Mouse (Mus musculus) CH12.LX (cell line): Measurements from ENCODE around the gene Clk4. TPM values are rescaled to one million over a fixed set of nuclear protein-coding genes. Genes with fewer than 3 reads are reported as not detected.
A peak's percentile ranks its signal among the peaks of the same experiment; 100 is the strongest.

Source experiments
- DNase-seq: peaks from one replicate; pipeline ENCODE4 v3.0.0-alpha.2; 2013; ENCODE audit errors: extremely low read depth
- H3K27ac ChIP-seq: 2 replicates; pipeline ENCODE4 v1.5.1; 2012; ENCODE audit warnings: low read depth, mild to moderate bottlenecking, control low read depth, moderate library complexity; ENCODE audit not compliant: insufficient read depth
- H3K27me3 ChIP-seq: replicated peaks from 2 replicates; pipeline ENCODE3; 2012; ENCODE audit warnings: inconsistent platforms
- H3K36me3 ChIP-seq, 2 experiments: replicated peaks in 1 of 2; 2 replicates each; pipeline versions ENCODE3 to v1.6.1; 2012; ENCODE audit warnings: inconsistent platforms in 1 of 2, low read length in 1 of 2, mild to moderate bottlenecking in 1 of 2, mixed read lengths in 1 of 2, moderate library complexity in 1 of 2; ENCODE audit not compliant: control insufficient read depth in 1 of 2, insufficient read depth in 1 of 2
- H3K4me1 ChIP-seq, 2 experiments: 2 replicates each; pipeline ENCODE4 v1.6.1; 2012; ENCODE audit warnings: inconsistent platforms in 1 of 2, moderate library complexity in 1 of 2; ENCODE audit not compliant: insufficient read depth in 2 of 2, control insufficient read depth in 1 of 2
- H3K4me2 ChIP-seq: 2 replicates; pipeline ENCODE4 v1.6.1; 2012; ENCODE audit warnings: low read depth, mild to moderate bottlenecking, control low read depth; ENCODE audit not compliant: poor library complexity, insufficient read depth, severe bottlenecking
- H3K4me3 ChIP-seq, 3 experiments: fragments of 150-350 bp in 1 of 3; sonication (generic) in 1 of 3; replicated peaks in 1 of 3; 2 replicates each; pipeline versions ENCODE3 to v1.5.1; 2011 to 2012; ENCODE audit warnings: low read depth in 2 of 3, low read length in 2 of 3, mild to moderate bottlenecking in 2 of 3, moderate library complexity in 2 of 3, control low read depth in 1 of 3, improper control_type of control experiment in 1 of 3, inconsistent platforms in 1 of 3, mixed read lengths in 1 of 3; ENCODE audit not compliant: poor library complexity in 1 of 3
- H3K79me2 ChIP-seq: replicated peaks from 2 replicates; pipeline ENCODE4 v1.6.1; 2012; ENCODE audit warnings: mild to moderate bottlenecking, moderate library complexity; ENCODE audit not compliant: control insufficient read depth, poor library complexity, insufficient read depth, severe bottlenecking; ENCODE audit errors: extremely low read depth
- H3K9ac ChIP-seq: 2 replicates; pipeline ENCODE4 v1.6.1; 2012; ENCODE audit warnings: low read depth, mild to moderate bottlenecking, control low read depth, moderate library complexity; ENCODE audit not compliant: insufficient read depth
- H3K9me3 ChIP-seq: replicated peaks from 2 replicates; pipeline ENCODE3; 2012; ENCODE audit warnings: low read length, inconsistent platforms, mixed read lengths
- BHLHE40 ChIP-seq: IDR thresholded peaks from 2 replicates; pipeline ENCODE4 v1.6.1; 2011; ENCODE audit warnings: mild to moderate bottlenecking, low read depth, low read length, improper control_type of control experiment
- CTCF ChIP-seq, 2 experiments: IDR thresholded peaks in 1 of 2; conservative IDR thresholded peaks in 1 of 2; 2 replicates each; pipeline ENCODE4 v1.5.1; 2011 to 2012; ENCODE audit warnings: low read depth in 2 of 2, low read length in 2 of 2, improper control_type of control experiment in 1 of 2, inconsistent platforms in 1 of 2, mild to moderate bottlenecking in 1 of 2, moderate library complexity in 1 of 2
- E2F4 ChIP-seq: IDR thresholded peaks from 2 replicates; pipeline ENCODE4 v1.6.1; 2011; ENCODE audit warnings: low read depth, low read length, improper control_type of control experiment; ENCODE audit not compliant: insufficient replicate concordance
- ETS1 ChIP-seq: conservative IDR thresholded peaks from 2 replicates; pipeline ENCODE4 v1.6.1; 2012; ENCODE audit warnings: low read depth, mild to moderate bottlenecking, inconsistent platforms, low read length, improper control_type of control experiment, moderate library complexity
- GABPA ChIP-seq: IDR thresholded peaks from 2 replicates; pipeline ENCODE4 v1.6.1; 2012; ENCODE audit warnings: low read depth, low read length, improper control_type of control experiment, inconsistent platforms; ENCODE audit not compliant: insufficient replicate concordance
- HCFC1 ChIP-seq: IDR thresholded peaks from 2 replicates; pipeline ENCODE4 v1.6.1; 2012; ENCODE audit warnings: low read depth, mild to moderate bottlenecking, inconsistent platforms, low read length, improper control_type of control experiment
- IRF4 ChIP-seq: IDR thresholded peaks from 2 replicates; pipeline ENCODE4 v1.6.1; 2014; ENCODE audit warnings: low read depth, mild to moderate bottlenecking, inconsistent platforms, low read length, improper control_type of control experiment
- JUN ChIP-seq: IDR thresholded peaks from 2 replicates; pipeline ENCODE4 v1.6.1; 2011; ENCODE audit warnings: low read depth, mild to moderate bottlenecking, low read length, improper control_type of control experiment, moderate library complexity; ENCODE audit not compliant: insufficient read depth
- JUND ChIP-seq: conservative IDR thresholded peaks from 2 replicates; pipeline ENCODE4 v1.6.1; 2011; ENCODE audit warnings: low read depth, low read length, improper control_type of control experiment
- KAT2A ChIP-seq: IDR thresholded peaks from 2 replicates; pipeline ENCODE4 v1.6.1; 2012; ENCODE audit warnings: low read length, improper control_type of control experiment, inconsistent platforms; ENCODE audit not compliant: insufficient replicate concordance
- MAFK ChIP-seq: IDR thresholded peaks from 2 replicates; pipeline ENCODE4 v1.6.1; 2011; ENCODE audit warnings: low read length, improper control_type of control experiment; ENCODE audit not compliant: insufficient replicate concordance
- MAX ChIP-seq: IDR thresholded peaks from 2 replicates; pipeline ENCODE4 v1.6.1; 2011; ENCODE audit warnings: low read length, improper control_type of control experiment
- MAZ ChIP-seq: IDR thresholded peaks from 2 replicates; pipeline ENCODE4 v1.6.1; 2012; ENCODE audit warnings: low read depth, mild to moderate bottlenecking, inconsistent platforms, low read length, improper control_type of control experiment, moderate library complexity
- MEF2A ChIP-seq: IDR thresholded peaks from 2 replicates; pipeline ENCODE4 v1.6.1; 2014; ENCODE audit warnings: low read depth, mild to moderate bottlenecking, inconsistent platforms, low read length, improper control_type of control experiment, borderline replicate concordance
- MYC ChIP-seq: IDR thresholded peaks from 2 replicates; pipeline ENCODE4 v1.6.1; 2011; ENCODE audit warnings: low read depth, mild to moderate bottlenecking, improper control_type of control experiment, low read length
- NRF1 ChIP-seq: IDR thresholded peaks from 2 replicates; pipeline ENCODE4 v1.6.1; 2014; ENCODE audit warnings: low read depth, mild to moderate bottlenecking, inconsistent platforms, low read length, improper control_type of control experiment, moderate library complexity
- PAX5 ChIP-seq: IDR thresholded peaks from 2 replicates; pipeline ENCODE4 v1.6.1; 2012; ENCODE audit warnings: low read length, inconsistent platforms, mixed read lengths
- POLR2A ChIP-seq: IDR thresholded peaks from 2 replicates; pipeline ENCODE4 v1.6.1; 2011; ENCODE audit warnings: low read depth, mild to moderate bottlenecking, improper control_type of control experiment, low read length
- POLR2AphosphoS2 ChIP-seq: IDR thresholded peaks from 2 replicates; pipeline ENCODE4 v1.6.1; 2011; ENCODE audit warnings: low read depth, low read length, improper control_type of control experiment
- RCOR1 ChIP-seq: conservative IDR thresholded peaks from 2 replicates; pipeline ENCODE4 v1.6.1; 2012; ENCODE audit warnings: low read depth, mild to moderate bottlenecking, inconsistent platforms, low read length, improper control_type of control experiment
- SIN3A ChIP-seq: IDR thresholded peaks from 2 replicates; pipeline ENCODE4 v1.6.1; 2012; ENCODE audit warnings: low read length, improper control_type of control experiment, inconsistent platforms
- TBP ChIP-seq: conservative IDR thresholded peaks from 2 replicates; pipeline ENCODE4 v1.6.1; 2011; ENCODE audit warnings: low read depth, low read length, improper control_type of control experiment
- TCF12 ChIP-seq: IDR thresholded peaks from 2 replicates; pipeline ENCODE4 v1.6.1; 2014; ENCODE audit warnings: low read depth, mild to moderate bottlenecking, inconsistent platforms, low read length, improper control_type of control experiment
- UBTF ChIP-seq: IDR thresholded peaks from 2 replicates; pipeline ENCODE4 v1.6.1; 2012; ENCODE audit warnings: low read depth, mild to moderate bottlenecking, inconsistent platforms, low read length, improper control_type of control experiment, moderate library complexity
- ZC3H11A ChIP-seq: IDR thresholded peaks from 2 replicates; pipeline ENCODE4 v1.6.1; 2012; ENCODE audit warnings: low read depth, mild to moderate bottlenecking, inconsistent platforms, low read length, improper control_type of control experiment
- ZKSCAN1 ChIP-seq: IDR thresholded peaks from 2 replicates; pipeline ENCODE4 v1.6.1; 2012; ENCODE audit warnings: low read depth, inconsistent platforms, low read length, improper control_type of control experiment, borderline replicate concordance
- ZMIZ1 ChIP-seq: IDR thresholded peaks from 2 replicates; pipeline ENCODE4 v1.6.1; 2012; ENCODE audit warnings: low read depth, mild to moderate bottlenecking, inconsistent platforms, low read length, improper control_type of control experiment
- ZNF384 ChIP-seq: IDR thresholded peaks from 2 replicates; pipeline ENCODE4 v1.6.1; 2012; ENCODE audit warnings: low read depth, low read length, improper control_type of control experiment, inconsistent platforms
- dilution Hi-C: fragments of 300-500 bp; cut with MboI; formaldehyde crosslinking; loops from 2 replicates; pipeline ENCODE4 v1.14.3; 2020; ENCODE audit warnings: low sequenced_read_pairs; ENCODE audit not compliant: extremely low pct_unique_long_range_greater_than_20kb, extremely low pct_ligation_motif_present
- in situ Hi-C: fragments of 300-500 bp; cut with MboI; formaldehyde crosslinking; loops from 3 replicates; pipeline ENCODE4 v1.14.3; 2019; ENCODE audit warnings: low sequenced_read_pairs, low pct_ligation_motif_present, low pct_unique_long_range_greater_than_20kb, mixed read lengths
- polyA plus RNA-seq: library from polyadenylated mRNA; unstranded; fragments of >175 nt; gene quantifications from 2 replicates; pipeline ENCODE4 v1.2.1, GENCODE M21; 2012; ENCODE audit warnings: low read depth; ENCODE audit not compliant: insufficient read length
- total RNA-seq, 2 experiments: library from RNA; depleted of rRNA; stranded (reverse); fragments of 300-350 nt in 1 of 2; fragments of >200 nt in 1 of 2; gene quantifications; 2 replicates each; pipeline ENCODE4 v1.2.3; 2012 to 2014

The Clk4 gene
- total and polyA plus RNA-seq, 3 experiments: 70.8 to 93.4 (median 72.2) TPM

DNA sequence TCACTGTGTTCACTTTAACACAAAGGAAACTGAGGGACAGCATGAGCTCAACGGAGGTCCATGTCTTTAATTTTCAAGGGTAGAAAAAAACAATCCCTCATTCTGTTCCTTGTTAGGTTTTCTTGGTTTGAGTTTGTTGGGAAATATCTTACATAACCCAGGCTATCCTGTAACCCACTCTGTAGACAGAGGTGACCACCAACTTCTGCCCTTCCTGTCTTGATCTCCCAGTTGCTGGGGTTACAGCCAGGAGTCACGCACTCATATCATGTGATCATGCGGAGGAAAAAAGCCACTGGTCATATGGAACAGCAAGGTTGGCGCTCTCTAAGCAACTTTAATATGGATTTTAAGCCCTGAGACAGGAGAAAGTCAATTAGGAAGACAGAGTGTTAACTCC, 4.5 kb upstream of the Clk4 start:
- H3K27ac ChIP-seq: no peak overlapping the region
- H3K4me3 ChIP-seq: no peak overlapping the region
- no peaks in the 10 kb centered on the region for H3K36me3 ChIP-seq
- DNase-seq: no peak
- H3K4me2 ChIP-seq: no peak overlapping the region
- TF ChIP-seq CTCF (conservative IDR thresholded peaks at IDR 0.05 in 1 of 2, IDR thresholded peaks at IDR 0.05 in 1 of 2; ENCODE audit: low read depth in 2 of 2, low read length in 2 of 2): no peak
- no peak for TF ChIP-seq TCF12
- no peak for TF ChIP-seq MAX
- no peak for TF ChIP-seq BHLHE40
- no peak for TF ChIP-seq MAZ
- no peak for TF ChIP-seq NRF1
- TF ChIP-seq TBP: no peak
- TF ChIP-seq ZMIZ1: no peak
- TF ChIP-seq GABPA: no peak
- TF ChIP-seq SIN3A: no peak
- TF ChIP-seq, all 38 proteins: peak for 0
- H3K79me2 ChIP-seq: no peaks in the 10 kb centered on the region
- dilution Hi-C loops: no loop called here
- no peak overlapping the region for H3K9ac ChIP-seq
- no peaks in the 10 kb centered on the region for H3K9me3 ChIP-seq
- in situ Hi-C loops: loop anchor here (25.0 kb wide), 1 partner anchor 455 kb away; no protein-coding TSS in a partner anchor
- H3K27me3 ChIP-seq: peaks cover 37% of the 10 kb centered on the region
- H3K4me1 ChIP-seq: peaks cover 2 to 5% of the 10 kb centered on the region in 2 experiments; a peak in 1 of 4 replicates

DNA sequence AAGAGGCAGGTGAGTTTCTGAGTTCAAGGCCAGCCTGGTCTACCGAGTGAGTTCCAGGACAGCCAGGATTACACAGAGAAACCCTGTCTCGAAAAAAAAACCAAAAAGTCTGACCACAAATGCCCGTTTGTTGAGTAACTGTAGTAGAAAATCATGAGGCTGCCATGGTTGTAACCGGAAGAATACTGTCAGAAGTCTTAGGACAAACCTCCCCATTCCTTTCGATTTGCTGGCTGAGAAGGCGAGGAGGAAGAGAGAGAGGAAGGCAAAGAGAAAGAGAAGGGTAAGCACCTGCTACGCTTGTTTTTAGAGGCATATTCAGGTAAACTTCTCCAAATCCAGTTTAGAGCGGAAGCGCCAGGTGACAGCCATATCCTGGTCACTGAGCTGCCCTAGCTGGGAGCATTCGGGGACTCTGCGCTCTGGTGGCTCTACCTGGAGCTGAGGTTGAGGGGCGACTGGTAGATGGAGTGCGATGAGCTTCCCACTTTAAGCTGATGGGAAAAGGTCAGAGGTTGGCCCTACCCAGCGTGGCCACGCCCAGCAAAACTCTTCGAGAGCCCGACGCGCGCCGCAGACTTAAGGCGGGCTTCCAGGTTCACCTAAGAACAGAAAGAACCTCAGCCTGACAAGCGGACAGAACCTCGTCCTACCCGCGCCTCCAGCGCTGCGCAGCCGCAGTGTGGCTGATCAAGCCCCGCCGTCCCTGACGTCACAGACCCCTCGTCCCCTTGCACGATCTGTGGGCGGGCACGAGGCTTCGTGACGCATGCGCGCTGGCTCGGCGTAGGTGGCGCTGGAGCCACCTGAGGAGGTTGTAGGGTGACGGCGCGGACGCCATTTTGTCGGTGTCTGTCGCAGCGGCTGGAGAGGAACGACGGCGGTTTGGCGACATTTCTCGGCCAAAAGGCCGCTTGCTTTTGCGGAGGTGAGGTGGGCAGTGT, 1.1 kb downstream of the Clk4 start, which contains the start of gene BC049762:
TSS of gene BC049762 (minus strand) at position 705 of the 944 bp plus-strand sequence.
- peaks cover 18% of the 10 kb centered on the region for H3K27me3 ChIP-seq
- peaks cover 45% of the 10 kb centered on the region for H3K79me2 ChIP-seq
- peak within 1 kb of the TSS; percentile 88 to 94 (median 93) for H3K4me3 ChIP-seq
- peak; percentile 99 for DNase-seq
- in situ Hi-C loops (loop anchor here (25.0 kb wide), 1 partner anchor 450 kb away; no protein-coding TSS in a partner anchor), dilution Hi-C loops (no loop called here)
- H3K4me1 ChIP-seq: peaks cover 0 to 21% of the 10 kb centered on the region in 2 experiments; a peak in 3 of 4 replicates
- no peaks in the 10 kb centered on the region for H3K9me3 ChIP-seq
- peaks cover 7 to 19% of the 10 kb centered on the region in 2 experiments for H3K36me3 ChIP-seq
- peak within 1 kb of the TSS; percentile 89 for H3K27ac ChIP-seq
- peak within 1 kb of the TSS; percentile 96 for H3K9ac ChIP-seq
- peak within 1 kb of the TSS; percentile 100 for H3K4me2 ChIP-seq
- TF ChIP-seq RCOR1 (no peak), BHLHE40 (peak; percentile 87), E2F4 (0 out of 2 replicates have a peak, but pooled peaks have one; percentile 67), NRF1 (peak; percentile 95), MYC (peak; percentile 81; the same call in 1 of the 2 replicates), CTCF (conservative IDR thresholded peaks at IDR 0.05 in 1 of 2, IDR thresholded peaks at IDR 0.05 in 1 of 2; ENCODE audit: low read depth in 2 of 2, low read length in 2 of 2) (0 out of 4 replicates have a peak, but pooled peaks of 1 of the 2 experiments have one; percentile 31), ZKSCAN1 (no peak), POLR2AphosphoS2 (peak; percentile 93), PAX5 (no peak), SIN3A (peak; percentile 64), MAFK (no peak), TBP (peak; percentile 80), JUND (no peak), TCF12 (peak; percentile 90), POLR2A (peak; percentile 98), MEF2A (peak; percentile 9; the same call in 1 of the 2 replicates), HCFC1 (peak; percentile 64), KAT2A (no peak), ZMIZ1 (peak; percentile 92), ETS1 (no peak; the same call in none of the 2 replicates), UBTF (no peak), JUN (no peak), ZNF384 (no peak), IRF4 (peak; percentile 28; the same call in 1 of the 2 replicates), ZC3H11A (no peak)
